Mouse (Mus musculus): ENCODE data around the gene Vmn2r1.
A peak's percentile ranks its signal among the peaks of the same experiment; 100 is the strongest.

The Vmn2r1 gene

DNA sequence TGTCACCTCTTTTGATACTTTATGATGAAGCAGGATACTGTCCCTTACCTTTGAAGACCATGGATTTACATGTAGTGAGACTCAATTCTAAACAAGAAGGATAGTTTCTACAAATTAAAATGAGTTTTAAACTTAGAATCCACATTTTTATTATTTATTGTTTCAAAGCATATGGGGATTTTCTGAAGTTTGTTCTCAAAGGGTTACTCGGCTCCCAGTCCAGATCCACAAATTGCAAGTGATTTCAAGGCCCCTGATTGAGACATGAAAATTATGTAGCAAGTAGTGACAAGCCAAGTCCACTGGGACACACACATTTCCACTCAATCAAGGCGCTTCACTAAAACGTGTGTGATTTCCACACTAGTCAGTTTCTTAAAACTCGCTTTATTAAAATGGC lies at the start of gene Vmn2r1:
TSS of gene Vmn2r1 (plus strand) at position 301 of the 400 bp plus-strand sequence.
- DNase-seq, result no peak

DNA sequence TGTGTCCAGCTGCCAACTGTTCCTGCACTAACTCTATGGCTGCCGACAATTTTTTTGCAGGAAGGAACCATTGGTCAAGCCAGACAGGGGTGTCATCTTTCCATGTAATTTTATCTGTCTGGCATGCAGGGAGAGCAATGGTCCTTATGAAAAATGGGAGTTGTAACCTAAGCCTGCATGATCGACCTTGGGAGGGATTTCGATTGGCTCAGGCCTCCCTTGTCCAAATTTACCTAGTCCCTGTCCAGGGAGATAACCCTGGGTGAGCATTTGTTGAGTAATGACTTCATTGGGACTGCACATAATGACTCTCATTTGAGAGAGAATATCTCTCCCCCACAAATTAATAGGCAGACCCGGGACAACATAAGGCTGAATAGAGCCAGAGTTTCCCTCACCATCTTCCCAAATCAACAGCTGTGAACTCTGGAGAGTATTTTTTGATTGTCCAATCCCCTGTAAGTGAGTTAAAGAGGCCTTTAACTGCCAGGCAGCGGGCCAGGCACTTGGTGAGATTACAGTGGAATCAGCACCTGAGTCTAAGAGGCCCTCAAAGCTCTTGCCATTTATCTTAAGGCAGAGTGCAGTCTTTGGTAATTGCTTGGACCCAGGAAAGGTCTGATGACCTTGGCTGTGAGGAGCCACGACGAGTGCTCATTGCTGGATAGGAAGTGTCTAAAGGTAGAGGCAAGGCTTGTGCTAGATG lies 43.1 kb upstream of the Vmn2r1 start:
- no peak for DNase-seq

DNA sequence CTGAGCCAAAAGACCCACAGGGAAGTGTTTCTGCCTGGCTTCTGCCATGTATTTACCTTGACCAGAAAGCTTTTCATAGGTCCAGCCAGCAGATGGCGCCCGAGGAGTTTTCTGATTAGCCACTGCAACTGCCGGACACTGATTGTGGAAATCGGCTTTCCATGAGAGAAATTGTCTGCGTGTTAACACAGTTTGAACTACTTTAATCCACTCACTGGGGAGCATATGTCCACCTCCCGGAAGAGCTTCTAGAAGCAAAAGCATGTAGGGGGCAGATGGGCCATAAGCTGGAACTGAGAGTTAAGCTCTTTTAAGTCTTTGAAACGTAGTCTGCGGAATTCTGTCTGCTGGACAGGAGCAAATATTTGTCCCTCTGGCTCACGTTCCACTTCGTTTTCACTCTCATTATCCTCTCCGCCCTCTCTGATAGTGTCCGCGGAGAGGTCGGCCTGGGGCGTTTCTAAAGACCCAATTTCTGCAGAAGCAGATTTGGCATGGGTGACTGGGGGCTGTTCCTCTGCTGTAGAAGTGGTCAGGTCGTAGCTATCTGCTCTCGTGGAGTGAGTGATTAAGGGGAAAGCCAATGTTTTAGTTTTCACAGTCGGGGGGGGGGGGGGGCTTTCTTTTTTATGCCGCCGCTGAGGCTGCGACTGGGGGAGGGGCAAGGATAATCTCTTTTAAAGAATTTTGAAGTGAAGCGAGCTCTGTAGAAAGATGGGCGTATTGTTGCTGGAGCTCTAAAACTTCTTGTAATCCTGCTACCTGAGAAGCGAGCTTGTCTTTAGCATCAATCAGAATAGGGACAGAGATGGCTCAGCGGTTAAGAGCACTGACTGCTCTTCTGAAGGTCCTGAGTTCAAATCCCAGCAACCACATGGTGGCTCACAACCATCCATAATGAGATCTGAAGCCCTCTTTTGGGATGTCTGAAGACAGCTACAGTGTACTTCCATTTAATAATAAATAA lies 41.2 kb upstream of the Vmn2r1 start:
- DNase-seq, result peak; percentile 93

DNA sequence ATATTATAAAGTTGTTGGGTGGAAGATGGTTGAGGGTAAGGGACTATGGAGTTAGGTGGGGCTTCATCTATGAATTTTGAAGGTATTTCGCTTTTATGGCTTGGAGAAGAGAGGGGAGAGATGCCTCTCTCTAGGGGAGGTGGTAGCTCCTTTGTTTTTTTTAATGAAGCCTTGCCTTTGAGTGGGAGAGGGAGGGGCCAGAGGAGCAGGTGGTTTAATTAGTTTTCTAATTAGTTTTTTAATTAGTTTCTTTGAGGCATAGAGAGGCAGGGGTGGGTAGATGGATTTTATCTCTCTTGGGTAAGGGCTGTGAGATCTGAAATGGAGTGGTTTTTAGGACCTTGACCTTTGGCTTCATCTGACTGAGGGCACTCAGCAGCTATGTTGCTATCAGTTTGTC lies 31.4 kb downstream of the Vmn2r1 start:
- no peak for DNase-seq

DNA sequence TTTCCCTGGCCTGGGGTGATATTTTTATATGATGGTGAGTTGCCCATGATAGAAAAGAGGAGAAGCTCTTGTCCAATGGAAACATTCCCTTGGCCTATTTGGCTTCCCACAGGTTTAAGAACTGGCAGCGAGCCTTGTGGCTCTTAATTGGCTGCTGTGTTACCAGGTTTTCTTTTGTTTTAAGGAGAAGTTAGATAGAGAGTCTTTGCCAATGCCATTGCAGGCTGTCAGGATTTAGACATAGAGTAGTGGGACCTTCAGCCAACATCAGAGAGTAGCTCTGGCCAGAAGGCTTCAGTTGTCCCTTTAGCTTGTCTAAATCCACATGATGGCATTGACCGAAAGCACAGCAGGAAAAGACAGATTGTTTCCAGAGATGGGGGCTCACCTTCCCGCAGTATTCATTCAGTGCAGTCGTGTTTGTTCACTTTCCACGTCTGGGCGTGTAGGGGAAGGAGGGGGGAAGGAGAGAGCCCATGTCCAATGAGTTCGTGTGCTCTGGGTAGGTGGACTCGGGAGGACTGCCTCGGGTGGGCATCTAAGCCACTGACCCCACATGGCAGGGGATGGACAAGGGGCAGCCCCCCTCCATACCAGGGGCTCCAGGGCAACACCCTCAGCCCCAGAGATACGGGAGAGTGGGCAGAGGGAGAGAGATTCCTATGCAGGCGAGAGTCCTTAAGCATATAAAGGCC lies 32.2 kb downstream of the Vmn2r1 start:
- no peak for DNase-seq

DNA sequence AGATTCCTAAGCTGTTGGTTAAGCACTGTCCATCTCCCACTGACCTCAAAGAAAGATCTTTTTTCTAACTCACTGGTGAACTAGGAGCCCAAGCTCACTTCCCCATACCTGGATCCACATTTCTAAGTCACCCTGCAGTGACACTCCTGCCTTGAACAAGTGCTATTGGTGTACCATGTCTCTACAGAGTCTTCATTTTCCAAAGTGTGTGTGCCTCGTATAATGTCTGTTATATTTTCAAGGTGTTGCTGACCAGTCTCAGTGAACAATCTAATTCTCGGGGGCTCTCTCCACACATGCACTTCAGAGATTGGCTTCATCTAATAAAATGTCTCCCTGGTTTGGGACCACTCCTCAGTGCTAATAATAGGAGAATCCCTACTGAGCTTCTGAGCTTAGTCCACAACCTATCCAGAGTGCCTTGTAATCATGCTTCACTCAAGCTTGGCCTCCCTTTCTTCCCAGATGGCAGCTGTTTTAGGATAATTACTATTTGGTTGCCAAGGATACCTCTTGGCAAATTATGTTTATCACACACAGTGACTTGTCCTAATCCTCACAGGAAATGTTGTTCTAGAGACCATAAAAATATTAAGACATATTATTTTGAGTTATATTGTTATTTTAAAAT lies 60.6 kb downstream of the Vmn2r1 start, which contains the start of gene Vmn2r2:
TSS of gene Vmn2r2 (minus strand) at position 51 of the 631 bp plus-strand sequence.
- no peak for DNase-seq

All from kidney, postnatal 10 days (tissue).